Mouse (Mus musculus) liver, embryonic 12.5 days (tissue): ENCODE data around the gene Knstrn. TPM values are rescaled to one million over a fixed set of nuclear protein-coding genes. Genes with fewer than 3 reads are reported as not detected.

Experiments
- ATAC-seq: fragments of 200-750 bp; cut with Nextera tagmentation; 2 replicates; pipeline ENCODE4 v1.8.0; 2017; ENCODE audit warnings: moderate number of reproducible peaks, mild to moderate bottlenecking, moderate library complexity
- H3K27ac ChIP-seq: fragments of 300-500 bp; sonication (generic); 2 replicates; pipeline ENCODE4 v1.5.1; 2016; ENCODE audit warnings: mild to moderate bottlenecking
- H3K27me3 ChIP-seq: fragments of 300-500 bp; sonication (generic); replicated peaks from 2 replicates; pipeline ENCODE4 v1.6.1; 2016; ENCODE audit warnings: mild to moderate bottlenecking, moderate library complexity
- H3K36me3 ChIP-seq: fragments of 300-500 bp; sonication (generic); 2 replicates; pipeline ENCODE4 v1.6.1; 2016; ENCODE audit warnings: mild to moderate bottlenecking, moderate library complexity
- H3K4me1 ChIP-seq: fragments of 300-500 bp; sonication (generic); 2 replicates; pipeline ENCODE4 v1.6.1; 2016
- H3K4me2 ChIP-seq: fragments of 300-500 bp; sonication (generic); 2 replicates; pipeline ENCODE4 v1.6.1; 2016; ENCODE audit warnings: mild to moderate bottlenecking, moderate library complexity
- H3K4me3 ChIP-seq: fragments of 300-500 bp; sonication (generic); 2 replicates; pipeline ENCODE4 v1.5.1; 2016; ENCODE audit warnings: mild to moderate bottlenecking, moderate library complexity
- H3K9ac ChIP-seq: fragments of 300-500 bp; sonication (generic); 2 replicates; pipeline ENCODE4 v1.6.1; 2016; ENCODE audit warnings: mild to moderate bottlenecking, moderate library complexity
- H3K9me3 ChIP-seq: fragments of 300-500 bp; sonication (generic); replicated peaks from 2 replicates; pipeline ENCODE4 v1.6.1; 2016; ENCODE audit warnings: mild to moderate bottlenecking, moderate library complexity
- WGBS: fragments of 180-500 bp; shearing (Covaris S2); methylation state at CpG from one replicate; pipeline ENCODE4 v1.1.7; 2016; ENCODE audit not compliant: insufficient replicate concordance; 5-methylcytosine and 5-hydroxymethylcytosine counted together
- polyA plus RNA-seq: library from polyadenylated mRNA; unstranded; fragments of >200 nt; fragmentation: Nextera tagmentation; extraction: Ambion mirVana; gene quantifications from 2 replicates; pipeline ENCODE4 v1.2.1, GENCODE M21; 2016

Gene Knstrn
- polyA plus RNA-seq: 92.8 and 95.2 TPM in 2 replicates

DNA sequence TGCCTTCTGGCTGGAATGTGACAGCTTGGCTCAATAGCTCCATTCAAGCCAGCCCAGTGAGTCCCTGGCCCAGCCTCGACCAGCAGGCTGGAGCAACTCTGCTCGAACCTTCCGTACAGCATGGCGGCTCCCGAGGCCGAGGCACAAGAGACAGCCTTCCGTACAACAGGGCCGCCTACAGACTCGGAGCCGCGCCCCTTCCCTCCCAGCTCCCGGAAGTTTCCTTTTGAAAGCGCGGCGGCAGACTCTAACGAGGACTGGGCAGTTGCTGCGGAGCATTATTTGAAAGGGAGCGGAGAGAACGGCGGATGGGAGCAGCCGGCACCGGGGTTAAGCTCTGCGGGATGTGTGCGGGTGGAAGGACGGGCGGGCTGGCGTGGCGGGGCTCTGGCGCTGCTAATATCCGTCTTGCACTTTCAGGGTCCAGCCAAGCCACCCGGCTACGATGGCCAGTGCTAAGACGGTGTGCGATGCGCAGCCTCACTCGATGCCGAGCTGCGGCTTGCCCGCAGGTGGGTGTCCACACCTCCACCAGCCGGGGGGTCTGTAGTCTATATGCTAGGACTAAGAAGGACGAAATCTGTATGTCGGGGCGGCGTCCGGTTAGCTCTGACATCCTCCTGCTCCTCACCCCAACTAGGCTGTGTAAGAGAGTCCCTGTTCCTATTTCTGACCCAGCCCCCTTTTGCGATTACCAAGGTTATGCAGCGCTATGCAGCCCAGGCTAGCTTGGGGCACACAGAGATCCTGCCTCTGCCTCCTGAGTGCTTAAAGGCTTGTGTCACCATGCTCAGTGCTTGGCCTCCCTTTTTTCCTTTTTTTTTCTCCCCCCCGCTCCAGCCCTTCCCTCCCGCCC lies at the start of gene Knstrn:
Knstrn (plus strand) TSS at position 23 of the 856 bp plus-strand sequence.
- Histone ChIP-seq H3K9me3 (peaks cover 2% of the 10 kb centered on the region; the same call in 1 of the 2 replicates), H3K27ac (peak within 1 kb of the TSS; percentile 91), H3K4me2 (peak within 1 kb of the TSS; percentile 81), H3K4me1 (peaks cover 27% of the 10 kb centered on the region), H3K27me3 (no peaks in the 10 kb centered on the region), H3K36me3 (peaks cover 38% of the 10 kb centered on the region), H3K9ac (peak within 1 kb of the TSS; percentile 90), H3K4me3 (peak within 1 kb of the TSS; percentile 87)
- under 1% methylated on average over 49 of the region's 49 CpGs for WGBS
- ATAC-seq: peak; percentile 95

DNA sequence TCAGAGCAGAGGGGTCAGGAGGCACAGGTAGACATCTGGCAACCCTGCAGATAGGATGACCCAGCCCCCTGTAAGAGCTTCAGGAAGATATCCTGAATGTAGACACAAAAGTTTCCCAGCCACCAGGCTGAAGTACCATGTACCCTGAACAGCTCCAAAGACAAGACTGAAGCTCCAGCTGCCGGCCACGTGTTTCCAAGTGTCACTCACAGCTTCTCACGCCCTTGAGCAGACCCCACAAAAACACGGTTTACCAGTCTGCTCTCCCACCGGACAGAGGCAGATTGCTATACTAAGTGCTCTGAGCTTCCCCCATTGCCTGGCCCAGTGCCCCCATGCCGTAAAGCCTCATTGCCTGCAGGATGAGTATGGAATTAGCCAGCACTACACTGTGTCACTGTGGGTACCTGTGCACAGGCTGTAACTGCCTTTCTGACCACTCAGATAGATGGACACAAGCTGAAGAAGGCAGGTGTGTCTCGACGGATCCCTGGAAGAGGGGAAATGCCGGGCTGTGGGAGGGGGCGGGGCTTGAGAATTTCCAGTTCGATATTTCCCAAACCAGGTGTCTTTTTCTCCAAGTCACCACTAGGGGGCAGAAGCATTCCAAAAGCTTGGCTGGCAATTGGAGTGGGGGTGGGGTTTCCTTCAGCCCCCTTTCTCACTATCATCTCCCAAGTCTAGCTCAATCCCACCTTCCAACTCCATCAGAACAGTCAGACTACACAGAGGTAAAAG lies 49.5 kb upstream of the Knstrn start:
- Histone ChIP-seq H3K27ac (peak overlapping the region; percentile 33; the same call in 1 of the 2 replicates), H3K4me1 (peaks cover 50% of the 10 kb centered on the region), H3K36me3 (no peaks in the 10 kb centered on the region)

DNA sequence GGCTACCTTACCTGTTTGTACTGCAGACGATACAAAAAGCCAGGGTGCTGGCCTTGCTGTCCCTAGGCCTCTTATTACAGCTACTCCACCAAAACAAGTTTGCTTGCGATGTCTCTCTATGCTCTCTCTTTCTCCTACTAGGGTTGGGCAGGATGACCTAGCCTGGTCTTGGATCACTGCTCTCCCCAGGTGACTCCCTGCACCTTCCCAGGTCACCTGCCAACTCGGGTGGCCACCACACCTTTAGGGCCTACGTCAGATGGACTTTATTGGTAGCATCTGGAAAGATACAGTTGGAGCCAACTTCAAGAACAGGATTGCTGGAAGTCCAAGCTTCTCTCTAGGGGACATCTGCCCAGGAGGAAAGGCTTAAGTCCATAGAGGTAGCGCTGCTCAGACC lies 48.9 kb upstream of the Knstrn start:
- peaks cover 44% of the 10 kb centered on the region for H3K4me1 ChIP-seq
- H3K36me3 ChIP-seq: no peaks in the 10 kb centered on the region
- no peaks in the 10 kb centered on the region for H3K9me3 ChIP-seq
- 80% methylated on average over 5 of the region's 5 CpGs for WGBS
- no peak for ATAC-seq
- H3K9ac ChIP-seq: no peak overlapping the region
- H3K27me3 ChIP-seq: peaks cover 22% of the 10 kb centered on the region
- no peak overlapping the region for H3K4me3 ChIP-seq
- H3K4me2 ChIP-seq: no peak overlapping the region
- no peak overlapping the region for H3K27ac ChIP-seq

More for the DNA sequence above, 49.5 kb upstream of the Knstrn start:
- Histone ChIP-seq H3K9ac (no peak overlapping the region), H3K27me3 (peaks cover 27% of the 10 kb centered on the region), H3K9me3 (no peaks in the 10 kb centered on the region), H3K4me2 (peak overlapping the region; percentile 34), H3K4me3 (no peak overlapping the region)
- 21% methylated on average over 11 of the region's 11 CpGs for WGBS
- no peak for ATAC-seq

DNA sequence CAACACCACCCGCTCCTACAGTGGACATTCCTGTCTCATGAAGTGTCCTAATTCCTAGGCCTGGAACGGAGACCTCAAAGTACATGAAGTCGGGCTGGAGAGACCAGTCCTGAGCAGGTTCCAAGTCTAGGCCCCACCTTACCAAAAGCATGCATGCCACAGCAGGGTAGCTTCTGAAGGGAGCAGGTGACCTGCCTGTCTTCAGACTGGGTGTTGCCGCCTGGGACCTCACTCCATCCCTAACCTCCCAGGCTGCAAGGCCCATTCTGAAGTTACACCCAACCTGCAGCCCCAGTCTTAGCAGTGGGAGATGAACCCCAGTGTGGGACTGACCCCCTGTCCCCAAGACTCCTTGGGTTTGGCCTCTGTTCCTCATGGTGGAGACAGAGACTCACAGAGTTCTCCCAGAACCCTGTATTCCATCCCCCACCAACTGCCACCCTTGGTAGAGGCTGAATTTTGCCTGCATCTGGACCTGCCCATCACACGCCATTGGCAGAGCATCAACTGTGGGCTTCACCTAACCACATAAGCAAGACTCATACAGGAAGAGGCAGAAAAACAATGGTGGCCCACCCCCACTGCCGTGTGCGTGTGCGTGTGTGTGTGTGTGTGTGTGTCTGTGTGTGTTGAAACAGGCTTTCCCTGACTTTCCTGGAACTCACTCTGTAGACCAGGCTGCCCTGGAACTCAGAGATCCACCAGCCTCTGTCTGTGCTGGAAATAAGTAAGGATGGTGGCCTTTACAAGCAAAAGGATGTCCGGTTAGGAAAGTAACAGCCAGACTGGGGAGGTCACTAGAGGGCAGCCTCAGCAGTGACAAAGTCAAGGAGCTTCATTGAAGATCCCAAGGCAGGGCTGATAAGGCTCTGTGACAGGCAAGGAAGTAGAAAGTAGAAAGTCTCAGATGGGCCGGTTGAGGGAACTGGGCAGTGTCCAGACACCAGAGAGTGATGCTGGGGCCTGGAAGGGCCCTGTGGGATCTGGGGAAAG lies 47.5 kb upstream of the Knstrn start:
- H3K27ac ChIP-seq: no peak overlapping the region
- H3K4me2 ChIP-seq: no peak overlapping the region
- 60% methylated on average over 10 of the region's 10 CpGs for WGBS
- no peaks in the 10 kb centered on the region for H3K36me3 ChIP-seq
- ATAC-seq: no peak
- H3K4me3 ChIP-seq: no peak overlapping the region
- peaks cover 21% of the 10 kb centered on the region for H3K27me3 ChIP-seq
- H3K4me1 ChIP-seq: peaks cover 36% of the 10 kb centered on the region
- no peaks in the 10 kb centered on the region for H3K9me3 ChIP-seq
- no peak overlapping the region; the same call in 1 of the 2 replicates for H3K9ac ChIP-seq

DNA sequence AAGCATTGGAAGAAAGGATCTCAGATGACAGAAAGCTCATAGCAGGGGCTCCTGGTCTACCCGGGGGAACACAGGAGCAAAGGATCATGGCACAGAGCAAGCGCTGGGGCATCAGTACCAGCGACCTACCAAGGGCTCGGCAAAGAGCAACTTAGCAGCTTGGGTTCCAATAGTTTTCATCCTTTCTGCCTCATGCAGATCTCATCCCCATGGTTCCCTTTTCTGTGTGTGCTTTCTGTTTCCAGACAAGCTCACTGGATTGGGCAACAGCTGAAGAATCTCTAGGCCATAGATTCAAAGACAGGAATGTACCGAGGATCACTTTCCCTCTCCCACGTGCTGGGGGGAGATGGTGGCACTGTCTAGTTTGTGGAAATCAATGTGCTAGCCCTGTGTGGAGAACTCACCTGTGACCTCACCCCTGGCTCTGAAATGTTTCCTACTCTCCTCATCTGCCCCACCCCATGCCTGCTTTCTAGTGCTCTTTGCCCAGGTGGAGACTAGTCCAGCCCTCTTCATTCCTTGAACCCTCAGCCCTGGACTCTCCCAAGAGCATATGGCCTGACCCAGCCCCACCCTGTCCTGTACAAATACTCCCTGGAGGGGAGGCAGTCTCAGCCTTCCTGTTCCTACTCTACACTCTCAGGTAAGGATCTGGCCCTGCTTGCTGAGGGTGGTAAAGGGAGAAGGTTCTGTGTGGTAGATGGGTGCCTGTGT lies 41.5 kb upstream of the Knstrn start, which contains the start of gene Phgr1:
Phgr1 (plus strand) TSS at position 612 of the 717 bp plus-strand sequence.
- Histone ChIP-seq H3K27ac (no peak within 1 kb of the TSS), H3K9ac (no peak within 1 kb of the TSS), H3K36me3 (no peaks in the 10 kb centered on the region), H3K27me3 (peaks cover 49% of the 10 kb centered on the region), H3K4me1 (no peaks in the 10 kb centered on the region), H3K9me3 (no peaks in the 10 kb centered on the region), H3K4me3 (no peak within 1 kb of the TSS), H3K4me2 (no peak within 1 kb of the TSS)
- 57% methylated on average over 6 of the region's 6 CpGs for WGBS
- 0 out of 2 replicates have a peak, but pooled peaks have one; percentile 21 for ATAC-seq

DNA sequence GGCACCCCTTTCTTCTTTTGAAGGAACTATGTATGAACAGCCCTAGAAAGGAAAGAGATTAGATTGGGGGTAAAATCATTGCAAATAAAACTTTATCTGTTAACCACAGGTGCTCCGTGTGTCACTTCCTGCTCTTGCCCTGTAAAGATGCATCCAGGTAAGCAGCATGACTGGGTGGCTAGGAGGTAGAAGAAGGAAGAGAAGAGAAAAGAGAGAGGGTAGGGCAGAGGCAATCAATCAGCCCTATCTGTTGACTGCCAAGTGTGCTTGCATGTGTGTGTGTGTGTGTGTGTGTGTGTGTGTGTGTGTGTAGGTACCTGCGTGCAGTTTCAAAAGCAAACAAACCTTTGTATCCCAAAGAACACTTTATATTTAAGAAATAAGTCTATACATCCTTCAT lies 39.3 kb upstream of the Knstrn start:
- Histone ChIP-seq H3K27ac (no peak overlapping the region), H3K4me3 (no peak overlapping the region), H3K27me3 (peaks cover 61% of the 10 kb centered on the region), H3K36me3 (no peaks in the 10 kb centered on the region), H3K9me3 (no peaks in the 10 kb centered on the region), H3K4me2 (no peak overlapping the region), H3K9ac (no peak overlapping the region), H3K4me1 (peaks cover 8% of the 10 kb centered on the region)
- 45% methylated on average over 2 of the region's 2 CpGs for WGBS
- ATAC-seq: no peak

DNA sequence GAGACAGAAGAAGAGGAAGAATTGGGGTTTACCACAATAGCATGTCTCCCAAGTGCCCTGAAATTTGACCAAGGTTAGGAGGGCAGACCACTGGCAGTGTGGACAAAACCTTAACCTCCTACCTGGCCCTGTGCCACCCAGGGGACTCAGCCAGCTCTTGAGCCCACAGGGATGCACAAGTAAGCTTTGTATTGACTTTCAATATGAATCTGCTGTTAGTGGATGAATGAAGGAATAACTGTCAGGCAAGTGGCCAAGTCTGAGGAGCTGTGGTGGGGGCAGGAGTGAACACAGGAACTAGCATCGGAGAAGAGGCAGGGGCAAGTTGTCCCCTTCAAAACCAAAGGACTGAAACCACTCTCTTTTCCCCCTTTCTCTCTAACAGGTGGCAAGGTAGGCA lies 38.4 kb upstream of the Knstrn start:
- no peak for ATAC-seq
- H3K36me3 ChIP-seq: no peaks in the 10 kb centered on the region
- H3K9me3 ChIP-seq: no peaks in the 10 kb centered on the region
- H3K4me1 ChIP-seq: peaks cover 15% of the 10 kb centered on the region
- H3K4me3 ChIP-seq: no peak overlapping the region
- no peak overlapping the region for H3K27ac ChIP-seq
- H3K9ac ChIP-seq: no peak overlapping the region
- WGBS: 57% methylated on average over 1 of the region's 1 CpGs
- peaks cover 69% of the 10 kb centered on the region for H3K27me3 ChIP-seq
- H3K4me2 ChIP-seq: no peak overlapping the region

DNA sequence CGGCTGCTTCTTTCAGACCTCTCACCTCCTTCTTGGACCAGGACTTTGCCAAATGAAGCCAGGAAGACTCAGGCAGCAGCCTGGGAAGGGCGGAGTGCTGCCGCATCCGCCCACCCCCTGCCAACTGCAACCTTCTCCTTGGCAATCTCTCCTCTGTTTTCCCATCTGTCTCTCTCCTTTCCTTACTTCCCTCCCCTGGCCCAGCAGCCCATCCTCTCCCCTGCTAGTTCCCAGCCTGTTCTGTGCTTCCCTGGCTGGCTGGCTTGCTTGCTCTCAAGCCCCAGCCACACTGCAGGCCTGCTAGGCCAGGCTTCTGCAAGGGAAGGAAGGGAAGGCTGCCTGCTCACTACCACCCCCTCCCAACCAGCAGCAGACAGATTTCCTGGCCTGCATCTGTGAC lies 38.0 kb upstream of the Knstrn start:
- peaks cover 70% of the 10 kb centered on the region for H3K27me3 ChIP-seq

DNA sequence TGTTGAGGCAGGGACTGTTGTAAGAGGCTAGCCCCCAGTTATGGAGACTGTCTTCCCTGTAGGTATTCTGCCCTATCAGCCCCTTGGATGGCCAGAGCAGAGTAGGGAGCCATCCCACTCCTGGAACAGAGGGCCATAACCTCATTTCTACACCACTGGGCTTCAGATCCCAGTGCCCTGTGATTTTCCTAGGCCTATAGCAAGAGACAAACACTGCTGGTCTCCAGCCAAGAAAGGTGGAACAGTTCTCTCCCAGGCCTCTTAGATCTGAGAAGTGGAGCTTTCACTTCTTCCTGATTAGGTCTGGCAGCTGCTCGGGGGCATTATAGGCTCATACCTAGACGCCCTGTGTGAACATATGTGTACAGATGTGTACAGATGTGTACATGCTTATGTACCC lies 37.5 kb upstream of the Knstrn start:
- Histone ChIP-seq H3K4me1 (peaks cover 15% of the 10 kb centered on the region), H3K27ac (no peak overlapping the region)

More for the DNA sequence above, 38.0 kb upstream of the Knstrn start:
- H3K4me1 ChIP-seq: peaks cover 15% of the 10 kb centered on the region
- H3K9me3 ChIP-seq: no peaks in the 10 kb centered on the region
- H3K4me3 ChIP-seq: no peak overlapping the region
- WGBS: 77% methylated on average over 3 of the region's 4 CpGs
- no peak overlapping the region for H3K9ac ChIP-seq
- H3K4me2 ChIP-seq: no peak overlapping the region
- no peaks in the 10 kb centered on the region for H3K36me3 ChIP-seq
- H3K27ac ChIP-seq: no peak overlapping the region
- ATAC-seq: no peak

DNA sequence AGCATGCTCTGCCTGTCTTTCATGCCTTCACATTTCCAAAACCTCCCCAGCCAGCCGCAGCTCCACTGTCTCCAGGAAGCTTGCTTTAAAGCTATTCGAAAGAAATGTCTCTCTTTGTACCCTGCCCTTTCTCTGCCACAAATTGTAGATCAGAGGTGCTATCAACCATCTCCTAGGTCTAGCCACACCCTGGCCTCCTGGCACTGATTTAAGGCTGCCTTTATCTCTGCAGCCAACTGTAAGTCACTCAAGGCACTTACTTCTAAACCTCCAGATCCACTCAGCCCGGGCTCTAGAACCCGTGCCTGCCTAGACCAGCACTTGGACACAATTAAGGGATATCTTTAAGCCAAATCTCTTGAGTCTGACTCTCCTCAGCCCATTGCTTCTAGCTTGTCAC lies 35.4 kb upstream of the Knstrn start:
- H3K4me2 ChIP-seq: no peak overlapping the region
- H3K4me3 ChIP-seq: no peak overlapping the region
- H3K36me3 ChIP-seq: no peaks in the 10 kb centered on the region
- no peak overlapping the region for H3K9ac ChIP-seq
- peaks cover 58% of the 10 kb centered on the region for H3K27me3 ChIP-seq
- H3K9me3 ChIP-seq: no peaks in the 10 kb centered on the region
- 54% methylated on average over 4 of the region's 4 CpGs for whole genome bisulfite sequencing
- no peak overlapping the region for H3K27ac ChIP-seq
- H3K4me1 ChIP-seq: peaks cover 25% of the 10 kb centered on the region
- no peak for ATAC-seq

More for the DNA sequence above, 37.5 kb upstream of the Knstrn start:
- ATAC-seq: no peak
- WGBS: 51% methylated on average over 2 of the region's 2 CpGs
- H3K36me3 ChIP-seq: no peaks in the 10 kb centered on the region
- H3K9me3 ChIP-seq: no peaks in the 10 kb centered on the region
- H3K9ac ChIP-seq: no peak overlapping the region
- peaks cover 70% of the 10 kb centered on the region for H3K27me3 ChIP-seq
- H3K4me3 ChIP-seq: no peak overlapping the region
- H3K4me2 ChIP-seq: no peak overlapping the region

DNA sequence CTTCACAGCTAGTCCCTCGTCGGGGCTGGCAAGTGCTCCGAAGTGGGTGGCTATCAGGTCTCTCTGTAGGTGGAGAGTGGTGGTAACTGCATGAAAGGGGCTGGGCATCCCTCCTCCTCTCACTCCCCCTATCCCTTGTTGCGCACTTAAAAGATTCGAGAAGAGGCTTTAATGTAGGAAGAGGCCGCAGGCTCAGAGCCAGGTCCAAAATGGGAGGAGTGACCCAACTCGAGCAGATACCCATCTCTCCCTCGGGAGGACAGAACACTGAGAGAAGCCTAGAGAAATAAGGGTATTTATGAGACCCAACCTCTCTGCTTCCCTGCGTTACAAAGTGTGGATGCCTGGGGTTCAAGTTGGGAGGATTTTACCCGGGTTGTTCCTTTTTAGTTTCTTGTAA lies 34.7 kb upstream of the Knstrn start:
- 28% methylated on average over 10 of the region's 10 CpGs for WGBS
- no peaks in the 10 kb centered on the region for H3K36me3 ChIP-seq
- H3K4me3 ChIP-seq: peak overlapping the region; percentile 38
- H3K9me3 ChIP-seq: no peaks in the 10 kb centered on the region
- peak overlapping the region; percentile 12; the same call in 1 of the 2 replicates for H3K9ac ChIP-seq
- H3K4me2 ChIP-seq: peak overlapping the region; percentile 66
- peaks cover 25% of the 10 kb centered on the region for H3K4me1 ChIP-seq
- H3K27ac ChIP-seq: no peak overlapping the region
- peaks cover 58% of the 10 kb centered on the region for H3K27me3 ChIP-seq
- ATAC-seq: no peak
